Mouse (Mus musculus) spleen, postnatal 14 days (tissue): ENCODE data around the gene Naa25.

Experiments used
- DNase-seq, 2 experiments: peaks; one replicate each; pipeline ENCODE4 v3.0.0; 2021 to 2022; ENCODE audit warnings: low spot score in 2 of 2

Naa25 gene

GRCm38 (mm10) chr5:121452026-121452869 lies 54.5 kb downstream of the Naa25 start, which contains the start of gene Erp29:
Gene Erp29, minus strand, starts transcription at chr5:121452506.
- peak; percentile 99 to 100 for DNase-seq

- DNase-seq, result no peak
Observed at GRCm38 (mm10) chr5:121452906-121453305, 55.2 kb downstream of the Naa25 start.

DNA sequence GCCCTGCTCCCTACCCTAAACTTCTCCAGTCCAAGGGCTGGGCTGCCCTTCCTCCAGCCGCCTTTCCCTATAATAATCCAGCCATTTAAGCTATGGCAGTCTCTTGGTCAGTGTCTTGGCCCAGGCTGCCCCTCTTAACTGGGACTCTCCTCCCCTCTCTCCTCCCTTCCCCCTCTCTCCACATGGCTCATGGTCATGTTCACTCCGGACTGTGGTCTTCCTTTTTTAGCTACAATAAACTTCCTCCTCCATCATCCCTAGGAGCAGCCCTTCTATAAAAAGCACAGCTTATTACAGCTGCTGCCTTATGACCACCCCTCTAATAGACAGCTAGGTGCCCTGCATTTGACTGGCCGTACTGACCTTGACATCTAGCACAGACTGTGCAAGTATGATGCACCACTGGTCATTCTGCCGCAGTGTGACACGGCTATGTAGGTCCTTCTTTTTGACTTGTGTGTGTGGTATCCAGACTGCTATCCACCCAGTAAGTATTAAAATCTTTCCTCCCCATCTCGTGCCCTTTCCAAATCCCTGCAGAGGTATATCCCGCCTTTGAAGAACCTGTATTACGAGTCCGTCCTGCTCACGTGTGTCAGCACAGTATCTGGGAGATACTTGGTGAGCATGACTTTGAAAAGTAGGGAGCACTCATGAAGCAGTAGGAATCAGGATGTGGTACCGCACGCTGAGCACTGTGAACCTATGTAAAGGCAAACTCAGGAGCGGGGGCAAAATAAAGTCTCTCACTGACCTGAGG lies 56.2 kb downstream of the Naa25 start:
- DNase-seq, result no peak

DNA sequence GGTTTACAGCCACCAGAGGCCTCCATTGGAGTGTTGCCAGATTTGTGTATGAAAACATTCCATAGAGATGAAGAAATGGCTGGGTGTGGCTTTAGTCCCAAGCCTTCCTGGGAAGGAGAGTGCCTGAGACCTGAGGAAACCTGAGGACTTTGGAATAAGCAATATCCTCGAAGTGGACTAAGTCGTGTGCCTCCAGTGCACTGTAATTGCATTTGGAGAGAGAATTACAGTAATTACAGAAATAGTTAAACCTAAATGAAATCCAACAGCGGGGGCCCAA lies 56.7 kb downstream of the Naa25 start:
- no peak for DNase-seq

- DNase-seq, result no peak
Observed at GRCm38 (mm10) chr5:121455510-121456265, 58.0 kb downstream of the Naa25 start.

DNA sequence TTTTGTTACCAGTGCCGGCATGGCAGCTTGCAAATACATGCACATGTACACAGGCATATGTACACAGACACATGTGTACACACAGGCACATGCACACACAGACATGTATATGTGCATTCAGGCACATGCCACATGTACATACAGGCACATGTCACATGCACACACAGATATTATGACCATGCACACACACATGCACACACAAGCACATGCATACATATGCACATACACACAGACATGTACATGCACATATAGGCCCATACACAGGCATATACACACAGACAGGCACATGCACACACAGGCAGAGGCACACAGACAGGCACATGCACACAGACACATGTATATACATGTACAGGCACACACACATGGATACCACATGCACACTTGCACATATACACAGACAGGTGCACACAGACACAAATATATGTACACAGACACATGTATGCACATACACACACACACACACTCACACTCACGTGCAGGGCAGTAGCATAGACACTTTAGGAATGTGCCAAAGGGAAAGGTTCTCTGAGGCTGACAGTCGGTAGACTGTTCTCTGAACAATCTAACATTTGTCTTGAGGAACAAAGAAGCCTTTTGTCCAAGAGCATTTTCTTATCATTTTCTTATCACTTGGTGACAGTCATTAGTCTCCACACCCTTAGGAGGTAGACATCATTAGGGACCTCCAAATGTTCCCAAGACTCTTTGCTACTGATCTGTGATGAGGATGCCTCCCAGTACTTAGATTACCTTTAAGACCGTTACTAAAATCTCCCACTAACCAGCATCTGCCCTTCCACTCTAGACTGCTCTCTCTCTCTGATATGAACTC lies 63.8 kb downstream of the Naa25 start:
- no peak for DNase-seq

- DNase-seq, result no peak
Observed at GRCm38 (mm10) chr5:121462171-121462502, 64.4 kb downstream of the Naa25 start.

DNA sequence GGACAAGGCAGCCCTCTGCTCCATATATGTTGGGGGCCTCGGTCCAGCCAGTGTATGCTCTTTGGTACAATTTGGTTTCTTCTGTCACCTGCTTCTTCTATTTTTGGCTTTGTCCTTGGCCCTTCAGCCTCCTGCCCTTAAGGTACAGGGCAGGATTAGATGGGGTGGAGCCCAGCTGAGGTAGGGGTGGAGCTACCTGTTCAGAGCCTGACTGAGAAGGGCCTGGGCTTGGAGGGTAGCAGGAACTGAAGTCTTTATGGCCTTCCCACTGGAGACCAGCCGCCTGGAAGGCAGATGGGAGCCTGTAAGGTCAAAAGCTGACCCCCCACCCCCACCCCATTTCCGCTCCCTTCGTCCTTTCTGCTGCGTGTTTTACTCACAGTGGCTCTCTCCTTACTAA lies 65.2 kb downstream of the Naa25 start:
- DNase-seq, result no peak

DNA sequence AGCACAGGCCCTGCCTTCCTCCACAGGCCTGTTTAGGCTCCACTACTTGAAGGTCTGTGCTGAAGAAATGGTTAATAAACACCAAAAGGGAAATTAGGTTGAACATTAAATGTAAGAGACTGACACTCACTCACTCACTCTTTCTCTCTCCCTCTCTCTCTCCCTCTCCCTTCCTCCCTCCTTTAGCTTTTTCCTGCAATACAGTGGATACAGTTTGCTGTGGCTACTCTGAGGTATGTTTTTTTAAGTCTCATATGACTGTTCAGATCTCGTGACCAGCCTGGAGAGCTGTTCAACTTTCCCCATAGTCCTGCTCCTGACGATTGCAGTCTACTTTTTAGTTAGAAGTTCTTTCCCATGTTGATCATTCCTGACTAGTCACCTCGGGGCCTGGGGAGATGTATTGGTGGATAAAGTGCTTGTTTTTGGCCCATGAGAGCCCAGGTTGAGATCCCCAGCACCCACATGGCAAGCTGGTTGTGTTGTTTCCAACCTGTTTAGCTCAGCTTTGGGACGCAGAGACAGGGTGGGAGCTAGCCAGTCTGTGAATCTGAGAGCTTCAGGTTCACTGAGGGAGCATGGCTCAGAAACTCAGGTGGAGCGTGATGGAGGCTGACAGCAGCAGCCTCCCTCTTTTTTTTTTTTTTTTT lies 66.0 kb downstream of the Naa25 start:
- no peak for DNase-seq

GRCm38 (mm10) chr5:121469566-121469965 lies 71.8 kb downstream of the Naa25 start:
- DNase-seq, result no peak

GRCm38 (mm10) chr5:121472411-121472810 lies 74.7 kb downstream of the Naa25 start:
- DNase-seq, result no peak

DNA sequence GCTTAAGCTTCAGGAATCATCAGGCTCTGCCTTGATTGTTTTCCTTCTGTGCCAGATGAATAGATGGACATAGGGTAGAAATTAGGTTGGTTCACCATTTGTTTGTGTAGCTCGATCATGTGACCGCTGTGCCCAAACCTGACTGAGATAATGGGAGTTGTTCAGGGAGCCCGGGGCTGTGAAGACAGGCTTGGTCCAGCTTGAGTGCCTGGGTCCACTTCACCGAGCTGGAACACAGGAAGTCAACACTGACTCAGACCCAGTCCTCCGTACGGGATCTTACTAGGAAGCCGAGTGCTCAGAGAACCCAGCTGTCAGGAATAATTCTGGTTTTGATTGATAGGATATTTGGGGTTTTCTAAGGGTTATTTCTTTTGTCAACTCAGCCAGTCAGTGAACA lies 76.9 kb downstream of the Naa25 start:
- no peak for DNase-seq

DNA sequence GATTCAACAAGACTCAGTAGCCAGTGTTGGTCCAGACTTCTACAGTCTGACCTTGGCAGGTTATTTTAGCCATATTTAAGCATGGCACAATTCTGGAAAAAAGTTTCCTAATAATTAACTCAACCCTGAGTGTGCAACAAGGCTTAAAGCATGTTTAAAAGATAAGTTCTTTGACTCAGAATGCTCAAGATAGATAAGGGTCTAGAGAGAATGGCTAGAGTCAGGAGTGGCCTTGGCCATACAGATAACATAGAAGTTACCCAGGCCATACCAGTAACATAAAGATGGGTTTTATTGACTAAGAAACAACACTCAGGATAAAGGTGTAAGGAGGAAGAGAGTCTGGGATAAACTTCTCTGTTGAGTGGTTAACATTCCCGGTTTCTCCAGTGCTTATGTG lies 78.3 kb downstream of the Naa25 start:
- no peak for DNase-seq

DNA sequence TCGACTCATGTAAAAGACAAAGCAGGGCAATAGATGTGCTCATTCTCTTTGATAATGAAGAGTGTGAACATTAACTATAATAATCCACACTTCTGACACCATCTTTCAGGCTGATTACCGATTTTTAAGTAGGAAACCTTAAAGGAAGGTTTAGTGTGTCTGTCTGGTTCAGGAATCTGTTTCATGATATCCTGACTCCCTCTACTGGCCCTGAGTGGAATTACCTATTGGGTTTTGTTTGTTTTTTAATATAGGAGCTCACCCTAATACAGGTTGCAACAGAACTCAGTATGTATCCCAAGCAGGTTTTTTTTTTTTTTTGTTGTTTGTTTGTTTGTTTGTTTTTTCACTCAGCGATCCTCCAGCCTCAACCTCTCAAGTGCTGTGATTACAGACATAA lies 79.9 kb downstream of the Naa25 start:
- DNase-seq, result no peak

GRCm38 (mm10) chr5:121484801-121485200 lies 87.1 kb downstream of the Naa25 start:
- no peak for DNase-seq

DNA sequence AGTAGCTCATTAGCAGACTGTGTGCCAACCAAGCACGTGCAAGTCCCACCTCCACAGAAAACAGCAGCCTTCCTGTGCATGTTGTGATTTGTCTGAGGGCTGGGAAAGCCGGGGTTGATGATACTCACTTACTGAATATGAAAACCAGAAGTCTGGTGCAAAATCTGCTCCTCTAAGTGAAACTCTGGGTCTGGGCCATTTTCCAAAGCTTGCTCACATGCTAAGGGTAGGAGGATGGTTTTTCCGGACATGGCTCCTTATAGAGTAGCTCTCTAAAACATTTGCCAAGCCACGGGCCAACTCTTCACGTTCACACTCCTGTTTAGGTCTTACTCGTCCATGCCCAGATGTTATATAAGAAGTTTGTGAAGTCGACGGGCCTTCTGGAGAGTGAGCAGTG lies 95.6 kb downstream of the Naa25 start:
- DNase-seq, result no peak
